In genomic region chr11:113611664-113612611, GRCm38 (mm10) we compare ENCODE assay signal across 8 mouse cellular contexts. TPM values are rescaled to one million over a fixed set of nuclear protein-coding genes. Genes with fewer than 3 reads are reported as not detected.
A peak's percentile ranks its signal among the peaks of the same experiment; 100 is the strongest.
DNase-seq lines count a peak whose midpoint lies in the region; ATAC-seq and TF ChIP-seq lines count a peak whose summit lies in the region.

No protein-coding gene starts in this region.

- ATAC-seq in common myeloid progenitor, adult 5-6 weeks (replicated peaks; ENCODE audit: low read depth, poor library complexity, severe bottlenecking) = peak; percentile 73
- ATAC-seq in liver, embryonic 12.5 days = peak; percentile 42; the same call in 1 of the 2 replicates

- no peaks in the 10 kb centered on the region for H3K36me3 ChIP-seq in liver, embryonic 12.5 days
- H3K36me3 ChIP-seq in thymus, adult 2 months (ENCODE audit: control insufficient read depth, insufficient read depth, low read length) = no peaks in the 10 kb centered on the region

- peak; percentile 90; the same call in 1 of the 2 replicates for TF ChIP-seq CTCF in thymus, adult 2 months (IDR thresholded peaks at IDR 0.05; ENCODE audit: borderline replicate concordance, control insufficient read depth, extremely low read depth, insufficient read depth, low read length, poor library complexity)

- peak overlapping the region; percentile 3; the same call in 1 of the 2 replicates for H3K27ac ChIP-seq in liver, embryonic 12.5 days
- H3K27ac ChIP-seq in thymus, adult 2 months (ENCODE audit: control insufficient read depth, insufficient read depth, low read length) = peak overlapping the region; percentile 81

- H3K4me3 ChIP-seq in liver, embryonic 12.5 days = no peak overlapping the region
- H3K4me3 ChIP-seq in thymus, adult 2 months (ENCODE audit: control insufficient read depth, insufficient read depth, low read length) = peak overlapping the region; percentile 30

- H3K4me2 ChIP-seq in liver, embryonic 12.5 days = peak overlapping the region; percentile 41

- no peak overlapping the region for H3K9ac ChIP-seq in liver, embryonic 12.5 days

- whole genome bisulfite sequencing in liver, embryonic 12.5 days (ENCODE audit: insufficient replicate concordance) = 20% methylated on average over 24 of the region's 24 CpGs
- 10% methylated on average over 24 of the region's 24 CpGs for WGBS in thymus, adult 2 months

- H3K27me3 ChIP-seq in liver, embryonic 12.5 days (replicated peaks) = 0 out of 2 replicates have a peak, but pooled peaks cover 6% of the 10 kb centered on the region
- no peaks in the 10 kb centered on the region for H3K27me3 ChIP-seq in thymus, adult 2 months (ENCODE audit: control insufficient read depth, insufficient read depth, low read length)

- DNase-seq in ovary, postnatal 36 days (ENCODE audit: low spot score) = peak; percentile 62
- no peak for DNase-seq in ovary, postnatal 10 days (ENCODE audit: low spot score)
- DNase-seq in gastrocnemius, postnatal 36 days = peak; percentile 29 to 40
- peak; percentile 51 for DNase-seq in kidney, adult 9 months
- peak; percentile 77 for DNase-seq in naive thymus-derived CD4-positive, alpha-beta T cell, adult 2 months (ENCODE audit: low read depth)
- DNase-seq in thymus, adult 2 months = peak; percentile 76

- peaks cover 12% of the 10 kb centered on the region for H3K4me1 ChIP-seq in liver, embryonic 12.5 days
- peaks cover 36% of the 10 kb centered on the region for H3K4me1 ChIP-seq in thymus, adult 2 months (replicated peaks; ENCODE audit: control insufficient read depth, insufficient read depth, low read length)

- H3K9me3 ChIP-seq in liver, embryonic 12.5 days (replicated peaks) = no peaks in the 10 kb centered on the region

- intact Hi-C loops in gastrocnemius, postnatal 36 days (cut with DNase I) = loop anchor here (5.0 to 10.0 kb wide), 2 partner anchors 107 to 435 kb away; no protein-coding TSS in a partner anchor

- no peak; the same call in 1 of the 2 replicates for TF ChIP-seq POLR2A in thymus, adult 2 months (IDR thresholded peaks at IDR 0.05; ENCODE audit: control insufficient read depth, extremely low read depth, insufficient read depth, low read length, poor library complexity)

RNA-seq across cellular contexts. Expression of gene Sstr2, which starts 7.2 kb away (rescaled TPM):
- 3.2 and 5.6 TPM in 2 replicates for total RNA-seq in common myeloid progenitor, adult 5-6 weeks (2017)
- total RNA-seq in gastrocnemius, postnatal 36 days (2021) = not detected
- 2.2 and 2.7 TPM in 2 replicates for polyA plus RNA-seq in liver, embryonic 12.5 days (2016; fragmentation: Nextera tagmentation; extraction: Ambion mirVana)
- polyA plus RNA-seq in thymus, adult 2 months (2012; rRNA removed) = 4.9 and 6.7 TPM in 2 replicates

RNA-seq across cellular contexts. Expression of gene Cog1, which starts 37.0 kb away (rescaled TPM):
- total RNA-seq in common myeloid progenitor, adult 5-6 weeks (2017) = 17.2 and 19.2 TPM in 2 replicates
- total RNA-seq in gastrocnemius, postnatal 36 days (2021) = 10 to 100 TPM; 18.2 to 18.9 TPM
- 19.4 and 21.7 TPM in 2 replicates for polyA plus RNA-seq in liver, embryonic 12.5 days (2016; fragmentation: Nextera tagmentation; extraction: Ambion mirVana)
- 66.4 and 67.4 TPM in 2 replicates for polyA plus RNA-seq in thymus, adult 2 months (2012; rRNA removed)

RNA-seq across cellular contexts. Expression of gene Slc39a11, which starts 37.9 kb away (rescaled TPM):
- total RNA-seq in common myeloid progenitor, adult 5-6 weeks (2017) = 19.0 and 25.3 TPM in 2 replicates
- 1 to 10 TPM; 2.4 to 2.8 TPM for total RNA-seq in gastrocnemius, postnatal 36 days (2021)
- 18.0 and 18.3 TPM in 2 replicates for polyA plus RNA-seq in liver, embryonic 12.5 days (2016; fragmentation: Nextera tagmentation; extraction: Ambion mirVana)
- 18.0 and 19.0 TPM in 2 replicates for polyA plus RNA-seq in thymus, adult 2 months (2012; rRNA removed)
